15 mouse cellular contexts compared by ENCODE assay signal in genomic region chr10:41896425-41896824, GRCm38 (mm10).
"Had no signal": no experiment of that assay in that cellular context is flagged by ENCODE, and none has a peak within 500 bp of the region (broad histone marks: within the 10 kb centered on the region; RNA-seq: fewer than 3 reads in every experiment).

No protein-coding gene starts in this region.

- H3K4me3 ChIP-seq: layer of hippocampus, adult 2 months; limb, embryonic 13.5 days; liver, embryonic 12.5 days; megakaryocyte, embryonic 14.5 days; midbrain, embryonic 15.5 days; neural tube, embryonic 13.5 days had no signal

- H3K27ac ChIP-seq: layer of hippocampus, adult 2 months; limb, embryonic 13.5 days; liver, embryonic 12.5 days; macrophage; midbrain, embryonic 15.5 days; neural tube, embryonic 13.5 days had no signal

- H3K4me2 ChIP-seq: limb, embryonic 13.5 days; liver, embryonic 12.5 days; lung, embryonic 14.5 days; midbrain, embryonic 11.5 days; midbrain, embryonic 15.5 days; neural tube, embryonic 13.5 days had no signal

- H3K9ac ChIP-seq: limb, embryonic 13.5 days; liver, embryonic 12.5 days; lung, embryonic 14.5 days; midbrain, embryonic 15.5 days; neural tube, embryonic 13.5 days had no signal

- DNase-seq: kidney, adult 8-10 months; kidney, postnatal 25 days; lung, embryonic 14.5 days; lung, postnatal 10 days; right cerebral cortex, postnatal 14 days; thymus, adult 18-20 months; thymus, postnatal 36 days had no signal

- H3K27me3 ChIP-seq: limb, embryonic 13.5 days; liver, embryonic 12.5 days; megakaryocyte, embryonic 14.5 days; midbrain, embryonic 15.5 days; neural tube, embryonic 13.5 days had no signal

- H3K9me3 ChIP-seq: limb, embryonic 13.5 days; liver, embryonic 12.5 days; midbrain, embryonic 15.5 days; neural tube, embryonic 13.5 days had no signal

- ATAC-seq: liver, embryonic 12.5 days; midbrain, embryonic 15.5 days had no signal
